Mouse (Mus musculus) ES-CJ7 (cell line): ENCODE data around the gene Ankk1.

Experiments used
- DNase-seq: peaks from one replicate; pipeline ENCODE4 v3.0.0; 2011; ENCODE audit warnings: low read depth, low spot score

Gene Ankk1

DNA sequence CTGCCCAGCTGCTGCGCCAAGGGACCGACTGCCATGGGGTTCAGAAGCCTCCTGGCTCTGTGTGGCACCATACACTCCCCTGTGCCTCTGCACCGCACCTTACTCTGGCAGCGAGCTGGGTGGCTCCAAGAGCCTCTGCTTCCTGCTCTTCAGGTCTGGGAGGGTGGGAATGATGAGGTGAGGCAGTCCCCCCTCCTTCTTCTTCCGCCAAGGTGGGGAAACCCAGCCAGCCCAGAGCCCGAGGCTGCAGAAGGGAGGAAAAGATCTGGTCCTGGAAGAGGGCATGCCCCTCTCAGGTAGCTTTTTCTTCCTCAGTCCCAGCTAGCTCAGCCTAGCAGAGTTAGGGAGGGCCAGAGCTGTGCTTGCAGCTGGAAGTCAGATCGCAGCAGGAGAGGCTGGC is at the start of gene Ankk1:
Gene Ankk1 (minus strand): TSS at position 101 of the 400 bp plus-strand sequence.
- no peak for DNase-seq

DNA sequence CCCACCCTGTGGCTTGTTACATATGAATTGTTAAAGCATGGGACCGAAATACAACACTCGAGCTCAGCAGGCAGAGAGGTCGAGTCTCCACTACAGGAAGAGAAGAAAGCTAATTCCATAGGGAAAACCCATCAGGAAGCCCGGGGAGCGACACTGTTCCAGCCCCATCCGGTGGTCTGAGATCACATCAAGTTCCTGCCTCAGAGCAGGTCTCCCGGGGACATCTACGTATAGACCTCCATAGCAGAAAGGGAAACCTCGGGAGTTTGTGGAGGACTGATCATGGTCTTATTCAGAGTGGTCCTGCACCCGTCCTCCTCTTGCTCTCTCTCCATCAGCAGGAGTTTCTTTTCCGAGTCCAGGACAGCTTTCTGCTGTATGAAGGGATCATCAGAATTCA is 45.3 kb upstream of the Ankk1 start:
- DNase-seq: no peak

DNA sequence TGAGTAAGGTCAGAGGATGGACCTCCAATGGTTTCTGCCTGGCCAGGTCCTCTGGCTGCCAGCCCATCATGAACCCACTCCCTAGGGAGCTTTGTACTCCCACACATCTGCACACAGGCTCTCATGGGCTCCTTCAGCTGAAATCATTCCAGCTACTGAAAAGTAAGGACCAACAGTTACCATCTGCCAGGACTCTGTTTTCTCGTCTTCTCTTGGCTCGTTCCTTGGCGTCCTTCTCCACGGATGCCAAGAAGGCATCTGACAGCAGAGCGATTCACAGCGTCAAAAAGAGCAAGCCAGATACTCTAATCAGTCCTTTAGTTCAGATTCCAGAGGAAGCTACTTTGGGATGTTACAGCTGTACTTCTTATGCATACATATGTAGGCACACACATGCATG is 44.1 kb upstream of the Ankk1 start:
- no peak for DNase-seq

DNA sequence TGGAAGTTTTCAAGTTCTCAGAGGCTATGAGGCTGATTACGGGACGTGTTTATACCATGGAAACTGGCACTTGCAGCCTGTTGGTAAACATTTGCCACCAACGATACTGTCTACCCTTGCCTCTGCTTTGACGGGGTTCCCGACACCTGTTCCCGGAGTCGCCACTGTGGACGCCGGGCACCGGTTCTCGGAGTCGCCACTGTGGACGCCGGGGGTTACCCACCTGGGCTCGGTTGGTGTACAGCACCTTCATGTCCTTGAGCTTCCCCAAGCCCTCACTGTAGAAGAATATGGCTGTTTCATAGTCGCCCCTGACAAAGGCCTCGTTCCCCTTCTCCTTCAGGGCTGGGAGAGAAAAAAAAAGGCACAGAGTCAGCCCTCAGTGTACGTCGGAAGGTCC is 43.2 kb upstream of the Ankk1 start:
- no peak for DNase-seq

DNA sequence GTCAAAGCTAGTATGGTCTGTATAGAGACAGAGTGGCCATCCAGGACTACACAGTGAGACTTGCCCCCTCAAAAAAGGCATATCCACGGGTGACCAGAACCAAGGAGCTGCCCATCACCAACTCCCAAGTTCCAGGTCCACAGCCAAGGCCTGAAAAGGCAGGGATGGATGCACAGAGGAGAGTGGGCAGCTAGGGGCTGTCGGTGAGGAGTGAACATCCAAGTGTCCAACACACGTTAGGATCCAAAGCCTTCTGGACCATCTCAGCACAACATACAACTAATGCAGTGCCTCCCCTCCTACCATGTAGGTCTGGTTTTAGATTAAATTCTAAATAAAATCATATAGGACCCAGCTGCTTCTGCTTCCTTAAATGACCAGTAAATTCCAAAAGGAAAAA is 29.3 kb upstream of the Ankk1 start:
- no peak for DNase-seq

DNA sequence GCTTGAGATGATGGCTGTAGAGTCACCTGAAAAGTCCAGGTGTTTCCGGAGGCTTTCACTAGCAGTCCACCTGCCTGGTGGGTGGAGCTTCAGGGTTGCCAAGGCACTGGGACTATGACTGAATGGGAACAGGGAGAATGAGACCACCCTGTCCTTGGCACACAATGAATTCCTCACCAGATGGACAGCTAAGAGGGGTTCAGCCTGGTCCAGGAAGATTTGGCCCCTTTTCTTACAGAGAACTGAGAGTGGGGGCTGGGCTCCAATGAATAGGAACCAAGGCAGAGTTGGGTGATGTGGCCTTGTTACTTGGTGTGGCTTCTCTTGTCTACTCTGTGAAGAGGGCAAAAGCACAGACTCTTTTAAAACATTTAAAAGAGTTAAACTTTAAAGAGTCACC is 25.6 kb upstream of the Ankk1 start:
- DNase-seq: no peak

DNA sequence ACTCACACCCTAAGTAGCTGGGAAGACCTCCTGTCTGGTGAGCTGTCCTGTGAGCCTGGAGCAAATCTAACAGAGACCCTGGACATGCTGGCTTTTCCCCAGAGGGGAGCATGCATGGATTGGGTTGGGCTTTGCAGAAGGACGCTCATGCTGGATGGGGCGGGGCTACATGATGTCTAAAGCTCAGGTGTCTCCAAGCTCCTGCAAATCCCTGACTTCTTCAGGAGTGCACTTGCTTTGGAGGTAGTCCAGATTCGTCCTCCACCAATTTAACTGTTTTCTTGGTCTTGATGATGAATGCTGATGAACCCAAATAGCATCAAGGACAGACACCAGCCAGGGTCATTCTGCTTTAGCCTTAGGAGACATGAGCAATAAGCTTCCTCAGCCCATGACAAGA is 23.7 kb upstream of the Ankk1 start:
- no peak for DNase-seq

DNA sequence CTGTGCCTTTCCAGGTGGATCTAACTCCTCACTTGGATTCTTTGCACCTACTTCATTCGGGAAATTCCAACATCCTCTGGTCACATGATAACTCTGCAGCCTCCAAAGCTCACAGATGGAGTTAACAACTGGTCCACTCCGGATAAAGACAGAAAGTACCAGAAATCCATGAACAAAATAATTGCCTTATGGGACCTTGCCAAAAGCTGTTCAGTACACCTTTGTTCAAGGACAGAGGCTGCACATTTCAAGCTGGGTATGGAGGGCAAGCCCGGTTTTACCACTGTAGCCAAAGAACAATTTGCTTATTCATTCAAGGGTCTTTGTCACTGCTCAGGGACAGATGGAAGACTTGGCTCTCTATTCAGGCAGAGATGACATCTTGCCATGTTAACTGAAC is 15.8 kb upstream of the Ankk1 start:
- DNase-seq: no peak

DNA sequence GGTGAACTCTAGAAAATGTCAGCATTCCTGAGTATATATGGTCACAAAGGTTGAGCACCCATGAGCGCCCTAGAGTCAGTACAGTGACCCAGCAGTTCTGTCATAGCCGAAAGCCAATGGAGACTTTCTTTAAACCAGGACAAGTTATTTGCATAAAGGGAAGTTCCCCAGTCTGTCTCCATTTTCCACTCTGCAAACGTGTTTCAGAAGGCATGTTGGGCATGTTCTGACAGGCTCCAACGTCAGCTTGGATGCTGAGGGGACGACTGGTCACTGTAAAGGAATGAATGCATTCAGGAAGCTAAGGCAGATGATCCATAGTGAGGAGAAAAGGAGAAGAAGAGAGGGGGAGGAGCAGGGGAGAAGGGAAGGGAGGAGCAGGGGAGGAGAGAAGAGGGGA is 657 bp upstream of the Ankk1 start:
- no peak for DNase-seq

DNA sequence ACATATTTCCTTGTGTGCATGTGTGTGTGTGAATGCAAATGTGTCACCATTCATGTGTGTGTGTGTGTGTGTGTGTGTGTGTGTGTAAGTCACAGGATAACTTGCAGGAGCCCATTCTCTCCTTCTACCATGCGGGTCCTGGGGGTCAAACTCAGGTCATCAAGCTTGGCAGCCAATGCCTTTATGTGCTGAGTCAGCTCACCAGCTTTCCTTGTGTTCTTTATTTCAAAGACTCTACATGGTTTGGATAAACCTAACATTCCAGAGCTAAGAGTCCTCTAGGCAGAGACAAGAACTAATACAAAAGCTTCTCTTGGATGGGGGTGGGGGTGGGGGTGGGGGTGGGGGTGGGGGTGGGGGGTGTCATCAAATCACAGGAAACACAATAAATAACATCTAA is 1.2 kb downstream of the Ankk1 start:
- DNase-seq: no peak

DNA sequence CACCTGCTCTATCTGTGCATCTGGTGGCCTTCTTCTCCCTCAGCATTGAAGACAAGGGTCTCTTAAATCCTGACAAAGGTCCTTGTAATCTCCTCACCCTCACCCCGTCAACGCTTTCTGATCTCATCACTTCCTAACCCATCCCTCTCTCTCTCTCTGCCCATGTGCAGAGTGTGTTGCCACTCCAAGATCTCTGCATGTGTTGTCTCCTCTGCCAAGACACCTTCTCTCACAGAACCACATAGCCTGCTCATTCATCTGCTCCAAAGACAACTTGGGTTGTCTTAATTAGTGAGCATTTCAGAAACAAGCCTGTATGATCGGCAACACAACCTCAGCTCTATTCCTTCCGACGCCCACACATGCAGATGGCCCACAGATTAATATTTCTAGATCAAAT is 3.0 kb downstream of the Ankk1 start:
- no peak for DNase-seq

DNA sequence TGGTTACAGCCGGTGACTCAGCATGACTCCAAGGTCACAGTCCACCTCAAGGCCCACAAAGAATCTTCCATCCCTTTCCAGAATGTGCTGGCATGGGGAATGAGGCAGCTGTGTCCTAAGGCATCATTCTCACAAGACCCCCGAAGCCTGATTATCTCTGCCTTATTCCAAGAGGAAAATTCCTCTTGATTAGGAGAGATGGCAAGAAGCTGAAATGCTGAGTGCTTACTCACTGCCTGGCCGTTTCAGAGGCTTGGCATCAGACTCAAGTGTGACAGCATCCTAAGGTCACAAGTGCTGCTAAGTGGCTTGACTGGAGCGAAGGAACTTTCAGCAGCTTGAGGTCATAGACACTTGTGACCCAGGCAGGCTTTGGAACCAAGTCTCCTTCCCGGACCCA is 16.2 kb downstream of the Ankk1 start:
- DNase-seq: no peak

DNA sequence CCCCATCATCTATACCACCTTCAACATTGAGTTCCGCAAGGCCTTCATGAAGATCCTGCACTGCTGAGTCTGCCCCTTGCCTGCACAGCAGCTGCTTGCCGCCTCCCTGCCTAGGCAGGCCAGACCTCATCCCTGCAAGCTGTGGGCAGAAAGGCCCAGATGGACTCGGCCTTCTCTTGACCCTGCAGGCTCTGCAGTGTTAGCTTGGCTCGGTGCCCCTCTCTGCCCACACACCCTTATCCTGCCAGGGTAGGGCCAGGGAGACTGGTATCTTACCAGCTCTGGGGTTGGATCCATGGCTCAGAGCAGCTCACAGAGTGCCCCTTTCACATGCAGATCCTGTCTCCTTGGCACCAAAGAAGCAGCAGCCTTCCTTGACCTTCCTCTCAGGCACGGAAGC is 19.8 kb downstream of the Ankk1 start:
- no peak for DNase-seq

DNA sequence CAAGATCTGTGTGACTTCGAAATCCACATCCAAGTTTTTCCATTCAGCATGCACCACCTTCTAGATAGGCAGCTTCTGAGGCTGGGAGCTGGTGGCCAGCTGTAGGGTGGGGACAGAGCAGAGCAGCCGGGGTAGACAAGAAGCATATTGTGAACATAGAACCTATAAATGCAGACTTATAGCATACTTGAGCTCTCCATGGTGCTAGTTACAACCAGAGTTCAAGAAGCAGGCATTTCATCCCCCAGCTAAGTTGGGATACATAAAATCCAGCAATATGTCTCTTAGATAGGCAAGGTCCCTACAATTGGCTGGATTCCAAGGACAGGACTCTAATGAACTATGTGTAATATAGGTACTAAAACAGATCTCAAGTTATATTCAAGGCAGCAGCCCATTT is 23.1 kb downstream of the Ankk1 start:
- DNase-seq: no peak

DNA sequence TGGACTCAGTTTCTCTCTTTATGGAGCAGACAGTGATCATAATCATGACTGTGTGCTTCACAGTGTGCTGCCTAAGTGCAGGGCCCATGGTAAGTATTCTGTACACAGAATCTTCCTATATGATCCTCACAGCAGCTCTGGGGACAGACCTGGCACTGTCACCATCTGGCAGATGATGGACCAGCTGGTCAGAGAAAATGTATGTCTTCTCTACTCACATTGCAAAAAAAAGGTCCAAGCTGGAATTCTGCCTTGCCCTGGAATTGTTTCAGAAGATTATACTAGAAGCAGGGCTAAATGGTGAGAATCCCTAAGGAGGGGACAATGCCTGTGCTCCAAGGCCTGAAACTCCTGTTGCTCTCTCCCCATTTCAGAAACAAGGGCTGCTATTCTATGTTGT is 30.8 kb downstream of the Ankk1 start:
- no peak for DNase-seq

DNA sequence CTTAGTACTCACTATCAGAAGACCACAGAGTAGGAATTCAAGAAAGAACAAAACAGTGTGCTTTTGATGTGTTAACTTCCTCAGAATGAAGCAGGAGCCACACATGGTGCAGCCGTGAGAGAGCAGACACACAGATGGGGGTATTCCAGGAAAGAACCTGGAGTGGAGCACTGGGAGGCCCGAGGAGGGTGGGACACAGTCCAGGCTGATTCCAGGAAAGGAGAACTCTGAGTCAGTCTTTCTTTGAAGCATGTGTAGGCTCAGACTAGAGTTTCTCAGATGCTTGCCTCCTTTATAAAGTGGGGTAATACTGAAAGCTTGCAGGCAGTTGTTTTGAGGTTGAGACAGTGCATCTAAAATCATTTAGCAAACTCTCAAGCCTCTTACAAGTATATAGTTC is 34.6 kb downstream of the Ankk1 start:
- DNase-seq: no peak

DNA sequence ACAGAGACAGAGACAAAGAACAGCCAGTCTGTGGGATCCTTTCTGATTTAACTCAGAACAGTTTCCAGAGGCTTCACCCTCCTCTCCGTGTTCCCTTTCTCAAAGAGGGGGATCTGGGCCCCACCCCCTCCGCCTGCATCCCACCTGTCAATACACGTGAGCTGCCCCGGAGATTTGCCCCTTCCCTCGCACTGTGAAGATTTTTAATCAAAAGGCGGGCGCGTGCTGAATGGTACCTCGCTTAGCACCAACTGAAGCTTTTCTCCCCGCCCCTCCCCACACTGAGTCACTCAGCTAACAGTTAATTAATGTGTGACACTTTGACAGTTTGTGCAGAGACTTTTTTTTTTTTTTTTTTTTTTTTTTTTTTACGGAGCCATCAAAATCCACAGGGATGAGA is 40.7 kb downstream of the Ankk1 start:
- no peak for DNase-seq

DNA sequence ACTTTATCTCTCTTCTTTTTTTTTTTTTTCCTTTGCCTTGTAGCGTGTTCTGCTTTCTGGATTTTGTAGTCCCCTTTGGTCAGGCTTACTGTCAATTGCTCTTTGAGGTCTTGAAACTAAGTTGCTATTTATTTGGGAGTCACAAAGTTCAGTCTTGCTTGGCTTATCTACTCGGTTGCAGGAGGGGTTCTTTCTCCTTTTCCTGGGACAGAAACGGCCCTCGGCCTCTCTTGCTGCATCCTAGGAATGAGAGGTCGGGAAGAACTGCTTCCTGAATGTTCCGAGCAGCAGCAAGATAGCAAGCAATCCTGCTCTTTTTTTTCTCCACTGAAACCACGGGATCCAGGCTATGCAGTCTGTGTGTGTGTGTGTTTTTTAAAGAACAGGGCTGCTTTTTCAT is 41.5 kb downstream of the Ankk1 start:
- no peak for DNase-seq

DNA sequence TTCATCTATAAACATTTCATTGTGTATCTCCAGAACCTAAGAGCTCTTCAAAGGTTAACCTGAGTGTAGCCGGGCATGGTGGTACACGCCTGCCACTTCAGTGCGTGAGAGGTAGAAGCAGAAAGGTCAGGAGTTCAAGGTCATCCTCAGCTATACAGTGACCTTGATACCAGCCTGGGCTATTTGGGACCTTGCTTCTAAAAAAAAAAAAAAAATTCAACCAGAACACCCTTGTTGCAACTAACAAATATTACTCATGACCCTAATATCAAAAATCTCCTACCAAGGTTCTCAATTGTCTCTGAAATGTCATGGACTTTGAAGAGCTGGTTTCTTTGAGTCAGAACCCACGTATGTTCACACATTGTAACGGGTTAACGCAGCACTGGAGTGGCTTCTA is 42.0 kb downstream of the Ankk1 start:
- DNase-seq: peak; percentile 47

DNA sequence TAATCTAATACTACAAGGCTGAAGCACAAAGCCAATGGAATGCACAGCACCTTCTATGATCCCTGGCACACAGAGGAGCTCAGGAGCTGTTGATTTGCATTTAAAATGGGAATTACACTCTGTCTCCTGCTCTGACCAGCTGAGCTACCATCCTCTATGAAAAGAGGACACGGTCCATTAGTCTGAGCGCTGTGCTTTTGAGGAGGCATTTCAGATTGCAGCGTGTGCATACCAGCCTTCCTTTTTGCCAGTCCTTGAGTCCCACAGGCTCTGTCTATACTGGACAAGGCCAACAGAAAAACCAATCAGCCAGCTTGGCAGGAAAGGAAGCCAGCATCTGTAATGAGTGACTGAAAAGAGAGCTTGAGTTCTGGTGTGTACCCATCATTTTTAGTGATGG is 42.8 kb downstream of the Ankk1 start:
- DNase-seq: no peak

DNA sequence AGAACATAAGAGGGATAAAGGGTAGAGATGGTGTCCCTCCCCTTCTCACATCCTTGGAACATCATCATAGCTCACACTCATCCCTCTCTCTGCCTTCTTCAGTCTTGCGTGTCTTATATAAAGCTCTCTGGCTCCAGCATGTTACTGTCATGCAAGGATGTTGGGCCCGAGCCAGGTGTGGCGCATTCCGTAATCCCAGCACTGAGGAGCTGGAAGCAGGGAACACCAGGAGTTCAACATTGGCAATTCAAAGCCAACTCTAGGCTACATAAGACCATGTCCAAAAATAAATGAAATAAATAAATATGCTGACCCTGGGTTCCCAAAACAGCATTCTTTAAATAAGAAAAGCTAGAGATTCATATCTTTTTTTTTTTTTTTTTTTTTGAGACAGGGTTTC is 46.9 kb downstream of the Ankk1 start:
- no peak for DNase-seq

DNA sequence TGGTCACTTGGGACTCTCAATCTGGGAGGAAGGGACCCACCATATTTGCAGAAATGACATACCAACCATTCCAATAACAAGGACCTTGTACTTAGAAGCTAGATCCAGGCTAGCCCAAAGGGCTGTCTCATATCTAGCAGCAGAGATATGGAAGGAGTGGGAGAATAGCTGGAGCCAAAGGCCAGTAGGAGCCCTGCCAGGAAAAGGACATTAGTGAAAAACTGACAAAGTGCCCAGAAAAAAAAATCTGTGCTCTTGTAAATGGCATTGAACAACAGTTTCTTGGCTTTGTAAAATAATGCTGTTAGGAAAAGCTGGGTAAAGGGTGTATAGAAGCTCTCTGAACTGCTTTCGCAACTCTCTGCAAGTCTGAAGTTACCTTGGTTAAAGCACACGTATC is 52.9 kb downstream of the Ankk1 start:
- DNase-seq: no peak

DNA sequence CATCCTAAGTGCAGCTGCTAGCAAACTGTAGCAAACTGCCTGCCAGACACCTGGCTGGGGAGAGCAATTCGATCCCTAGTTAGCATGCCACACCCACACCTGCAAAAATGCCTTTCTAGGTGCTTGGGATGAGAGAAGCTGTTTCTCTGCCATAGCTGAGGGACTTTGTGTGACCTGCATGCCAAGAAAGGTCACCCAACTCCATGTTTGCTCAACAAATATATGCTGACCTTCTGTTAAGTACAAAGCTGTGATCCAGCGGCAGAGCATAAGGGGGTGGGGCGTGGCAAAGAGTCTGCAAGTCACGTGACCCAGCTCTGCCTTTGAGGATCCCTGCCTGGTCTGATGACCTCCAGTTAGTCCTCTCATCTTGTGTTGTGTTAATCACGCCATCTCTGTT is 61.1 kb downstream of the Ankk1 start:
- DNase-seq: peak; percentile 93
